Mouse (Mus musculus) mouse trophoblast stem cell (cell line): Measurements from ENCODE around the gene Sv2b.
"Not testable (repeated sequence)": the region's sequence is repeated elsewhere in the genome, so short reads cannot be mapped to it uniquely, and the experiment has no call there.

Source experiments
- in situ Hi-C, 2 experiments: fragments of 300-500 bp; cut with MseI, MboI; formaldehyde crosslinking; loops; 2 replicates in 1 of 2; 3 replicates in 1 of 2; pipeline ENCODE4 v1.15.1; 2025

Gene Sv2b

GRCm38 (mm10) chr7:75209221-75209641 is 99.8 kb downstream of the Sv2b start:
- in situ Hi-C loops = no loop called here

GRCm38 (mm10) chr7:75207965-75208644 is 101.0 kb downstream of the Sv2b start:
- in situ Hi-C loops = no loop called here

DNA sequence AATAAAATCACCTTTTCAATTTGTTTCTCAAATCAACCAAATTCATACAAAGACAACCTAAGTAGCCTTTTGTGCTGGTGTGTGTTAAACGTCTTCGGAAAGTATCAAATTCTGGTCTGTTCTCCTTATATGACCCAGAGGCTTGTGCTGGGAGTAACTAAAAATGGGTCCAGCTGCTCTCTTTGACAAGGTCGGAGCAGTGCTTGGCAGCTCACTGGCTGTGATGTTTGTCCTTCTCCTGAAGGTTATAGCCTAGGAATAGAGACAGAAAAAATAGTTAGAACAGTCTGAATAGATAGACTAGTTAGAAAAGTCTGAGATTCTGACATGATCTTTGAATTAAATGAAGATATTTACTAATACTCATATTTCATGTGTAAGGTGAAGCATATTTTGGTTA is 102.4 kb downstream of the Sv2b start:
- in situ Hi-C loops = no loop called here

DNA sequence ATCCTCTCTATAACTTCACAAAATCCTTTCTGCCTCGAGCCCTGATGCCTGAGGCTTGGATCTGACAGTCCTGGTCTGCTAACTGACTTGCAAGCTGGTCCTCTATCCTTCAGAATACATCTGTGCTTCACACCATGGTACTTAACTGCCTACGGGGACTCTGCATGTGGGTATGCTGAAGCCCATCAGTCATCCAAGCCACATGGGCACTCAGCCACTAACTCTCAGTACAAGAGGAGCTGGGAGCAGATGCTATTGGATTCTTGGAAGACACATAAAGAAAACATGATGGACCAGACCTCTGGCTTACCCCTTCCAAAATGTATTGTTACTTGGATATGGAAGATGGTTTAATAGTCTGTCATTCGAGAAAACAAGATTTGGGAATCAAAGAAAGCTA is 103.7 kb downstream of the Sv2b start:
- in situ Hi-C loops = no loop called here

DNA sequence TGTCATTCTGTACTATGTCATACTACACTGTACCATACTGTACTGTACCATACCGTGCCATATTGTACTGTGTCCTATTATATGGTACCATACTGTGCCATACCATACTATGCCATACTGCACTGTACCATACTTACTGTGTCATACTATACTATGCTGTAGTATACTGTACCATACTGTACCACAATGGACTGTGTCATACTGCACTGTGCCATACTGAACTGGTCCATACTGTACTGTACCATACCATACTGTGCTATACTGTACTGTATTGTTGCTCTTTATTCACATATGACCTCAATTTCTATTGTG is 114.2 kb downstream of the Sv2b start:
- in situ Hi-C loops = not testable (repeated sequence)

DNA sequence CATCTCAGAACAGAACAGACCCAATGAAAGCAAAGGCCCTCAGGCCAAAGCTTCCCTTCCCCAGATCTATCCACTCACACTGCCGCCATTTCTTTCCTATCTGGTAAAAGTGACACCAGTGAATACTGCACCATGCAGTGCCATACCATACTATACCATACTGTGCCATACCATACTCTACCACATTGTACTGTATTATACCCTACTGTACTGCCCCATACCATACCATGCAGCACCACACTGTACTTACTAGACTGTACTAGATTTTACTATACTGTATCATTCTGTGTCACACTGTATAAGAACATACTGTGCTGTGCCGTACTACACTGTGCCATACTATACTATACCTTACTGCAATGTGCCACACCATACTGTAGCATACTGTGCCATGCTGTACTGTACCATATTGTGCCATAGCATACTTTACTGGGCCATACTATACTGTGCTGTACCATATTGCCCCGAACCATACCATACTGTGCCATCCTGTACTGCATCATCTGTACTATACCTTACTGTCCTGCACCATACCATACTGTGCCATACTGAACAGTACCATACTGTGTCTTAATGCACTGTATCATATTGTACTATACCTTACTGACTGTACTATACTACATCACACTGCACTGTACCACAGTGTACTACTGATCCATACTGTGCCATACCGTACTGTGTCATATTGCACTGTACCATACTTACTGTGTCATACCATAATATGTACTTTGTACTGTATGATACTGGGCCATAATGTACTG is 114.7 kb downstream of the Sv2b start:
- in situ Hi-C loops = no loop called here

DNA sequence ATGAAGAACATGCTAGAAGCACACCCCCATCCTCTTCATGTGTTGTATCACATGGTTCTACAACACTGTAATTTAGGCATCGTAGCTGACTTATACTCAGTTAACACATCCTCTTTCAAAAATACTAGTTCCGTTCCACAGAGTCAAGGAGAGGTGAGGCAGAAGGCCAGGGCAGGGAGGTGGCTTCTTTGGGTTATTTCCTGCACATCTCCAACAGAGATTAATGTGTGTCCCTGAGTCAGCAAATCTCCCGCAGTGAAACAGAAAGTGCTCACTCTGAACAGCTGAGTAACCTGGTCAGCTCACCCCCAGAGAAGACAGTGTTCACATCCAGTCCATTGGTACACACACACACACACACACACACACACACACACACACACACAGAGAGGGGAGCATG is 118.9 kb downstream of the Sv2b start:
- in situ Hi-C loops = no loop called here

- in situ Hi-C loops = no loop called here
Observed at GRCm38 (mm10) chr7:75175042-75175441, 134.0 kb downstream of the Sv2b start.

GRCm38 (mm10) chr7:75167481-75167880 is 141.6 kb downstream of the Sv2b start:
- in situ Hi-C loops = no loop called here

GRCm38 (mm10) chr7:75147174-75147573 is 161.9 kb downstream of the Sv2b start:
- in situ Hi-C loops = no loop called here

DNA sequence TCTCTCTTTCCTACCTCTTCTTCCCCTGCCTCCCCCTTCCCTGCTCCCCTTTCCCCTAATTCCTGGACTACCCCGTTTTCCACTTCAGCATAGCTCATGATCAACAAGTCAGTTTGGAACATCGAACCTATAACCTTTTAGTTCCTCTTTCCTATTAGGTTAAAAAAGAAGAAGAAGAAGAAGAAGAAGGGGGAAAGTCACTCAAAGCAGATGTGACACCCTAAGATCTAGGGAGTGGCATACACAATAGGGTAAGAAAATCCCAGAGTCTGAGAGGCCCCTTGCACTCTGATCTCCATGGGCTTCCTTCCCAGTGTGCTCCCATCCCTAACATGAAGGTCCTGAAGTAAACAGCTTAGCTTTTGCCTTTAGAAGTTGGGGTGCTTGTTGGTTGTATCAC is 166.3 kb downstream of the Sv2b start:
- in situ Hi-C loops = no loop called here

DNA sequence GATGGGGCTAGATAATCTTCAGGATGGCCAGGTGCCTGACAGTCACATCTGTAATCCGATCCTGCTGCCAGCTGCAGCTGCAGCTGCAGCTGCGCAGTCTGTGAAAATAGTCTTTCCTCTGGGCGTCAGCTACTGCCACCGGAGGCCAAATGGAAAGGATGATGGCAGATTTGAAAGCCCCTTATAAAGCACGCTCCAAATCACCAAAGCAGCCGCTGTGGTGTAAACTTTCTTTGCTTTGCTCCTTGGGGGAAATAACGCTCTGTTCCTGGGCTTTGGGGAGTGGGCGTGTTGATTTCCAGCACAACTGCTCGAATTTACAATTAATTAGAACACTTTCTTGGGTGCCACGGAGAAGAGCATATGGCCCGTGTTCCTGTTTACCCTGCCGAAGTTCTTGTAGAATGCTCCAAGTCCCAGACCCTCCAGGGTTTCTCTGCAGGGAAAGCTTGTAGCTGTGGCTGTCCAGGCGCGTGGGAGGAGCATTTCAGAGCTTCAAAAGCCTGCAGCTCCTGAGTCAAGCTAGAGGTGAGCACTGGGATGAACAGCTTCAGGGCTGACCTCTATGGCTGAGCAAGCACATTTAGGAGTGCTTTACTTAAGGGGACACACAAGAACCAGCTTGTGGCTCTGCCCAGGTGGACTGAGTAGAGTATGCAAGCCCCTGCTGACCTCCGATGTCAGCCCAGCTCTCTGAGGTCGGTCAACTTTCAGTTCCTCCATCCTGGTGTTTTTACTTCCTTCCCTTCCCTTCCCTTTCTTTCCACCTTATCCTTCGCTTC is 167.0 kb downstream of the Sv2b start:
- in situ Hi-C loops = no loop called here

DNA sequence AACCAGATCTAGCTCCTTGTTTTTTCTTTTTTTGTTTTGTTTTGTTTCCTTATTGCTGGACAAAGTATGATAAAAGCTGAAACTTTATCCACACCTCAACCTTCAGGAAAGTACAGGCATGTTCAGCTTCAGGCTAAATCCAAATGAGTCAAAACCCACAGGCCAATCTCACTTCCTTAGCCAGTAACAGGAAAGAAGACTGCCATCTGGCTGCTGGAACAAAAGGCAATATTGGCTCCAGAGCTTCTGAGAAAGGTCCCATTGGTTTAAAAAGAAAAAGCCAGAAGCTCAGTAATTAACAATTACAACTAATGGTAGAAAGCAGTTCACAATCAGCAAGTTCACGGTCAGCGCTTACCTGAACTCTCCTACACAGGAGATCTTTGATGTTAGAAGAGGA is 169.8 kb downstream of the Sv2b start:
- in situ Hi-C loops = loop anchor here in 1 of 2 experiments (5.0 kb wide), 1 partner anchor 228 kb away; no protein-coding TSS in a partner anchor

DNA sequence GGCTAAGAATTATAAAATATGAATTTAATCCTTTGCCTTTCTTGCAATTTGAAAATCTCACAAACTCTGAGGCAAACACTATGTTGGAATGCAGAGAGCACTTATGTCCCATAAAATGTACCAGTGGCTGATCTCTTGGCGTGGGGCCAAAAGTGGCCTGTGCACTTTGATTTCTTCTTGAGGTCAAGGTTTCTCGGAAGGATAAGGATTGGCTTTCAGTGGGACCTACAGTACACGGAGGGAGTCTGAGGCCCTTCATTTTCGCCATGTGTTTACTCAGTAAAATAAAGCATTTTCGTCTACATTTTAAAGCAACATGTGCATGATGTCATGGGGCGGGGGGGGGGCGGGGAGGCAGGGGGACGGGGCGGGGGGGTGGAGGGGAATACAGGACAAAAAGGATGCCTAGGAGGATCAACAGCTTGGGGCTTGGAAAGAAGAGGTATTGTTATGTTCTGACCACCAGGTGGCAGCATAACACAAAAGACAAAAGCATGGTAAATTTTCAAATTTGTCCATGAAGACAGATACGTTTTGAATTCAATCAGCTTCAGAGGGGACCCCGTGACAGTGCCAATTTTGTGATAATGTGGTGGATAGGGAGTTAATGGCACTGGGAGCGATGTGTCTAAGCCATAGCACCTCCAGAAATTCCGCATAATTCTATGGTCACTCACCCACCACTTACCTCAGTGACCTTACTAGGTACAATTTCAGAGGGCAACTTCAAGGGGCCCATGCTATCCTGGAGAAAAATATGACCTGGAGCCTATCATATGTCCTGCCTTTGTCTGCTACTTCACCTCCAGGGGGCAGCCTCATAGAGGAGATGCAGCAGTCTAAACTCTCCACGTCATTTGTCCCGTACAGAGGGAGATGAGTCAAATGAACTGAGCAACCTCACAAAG is 174.1 kb downstream of the Sv2b start:
- in situ Hi-C loops = loop anchor here (5.0 kb wide), 1 partner anchor 232 kb away; no protein-coding TSS in a partner anchor

DNA sequence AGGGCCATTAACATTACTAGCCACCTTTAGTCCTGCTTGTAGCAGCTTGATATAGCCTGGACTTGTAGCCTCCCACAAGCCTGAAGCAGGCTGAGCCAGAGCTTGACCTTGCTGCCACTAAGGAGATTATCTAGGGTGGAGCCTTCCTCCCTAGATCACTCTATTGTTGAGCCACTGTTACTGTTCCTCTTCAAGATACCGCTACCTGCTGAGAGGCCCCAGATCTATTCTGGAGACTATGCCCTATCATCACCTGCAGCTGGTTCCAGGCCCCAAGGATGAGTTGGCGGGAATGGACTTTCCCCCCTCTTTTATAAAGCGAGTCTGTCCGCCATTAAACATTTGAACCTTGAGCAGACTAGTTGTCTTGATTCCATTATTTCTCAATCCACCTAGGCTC is 181.0 kb downstream of the Sv2b start:
- in situ Hi-C loops = no loop called here

GRCm38 (mm10) chr7:75124067-75124466 is 185.0 kb downstream of the Sv2b start:
- in situ Hi-C loops = loop anchor here in 1 of 2 experiments (25.0 kb wide), 1 partner anchor 562 kb away; the partner anchor contains the start of gene Slco3a1

DNA sequence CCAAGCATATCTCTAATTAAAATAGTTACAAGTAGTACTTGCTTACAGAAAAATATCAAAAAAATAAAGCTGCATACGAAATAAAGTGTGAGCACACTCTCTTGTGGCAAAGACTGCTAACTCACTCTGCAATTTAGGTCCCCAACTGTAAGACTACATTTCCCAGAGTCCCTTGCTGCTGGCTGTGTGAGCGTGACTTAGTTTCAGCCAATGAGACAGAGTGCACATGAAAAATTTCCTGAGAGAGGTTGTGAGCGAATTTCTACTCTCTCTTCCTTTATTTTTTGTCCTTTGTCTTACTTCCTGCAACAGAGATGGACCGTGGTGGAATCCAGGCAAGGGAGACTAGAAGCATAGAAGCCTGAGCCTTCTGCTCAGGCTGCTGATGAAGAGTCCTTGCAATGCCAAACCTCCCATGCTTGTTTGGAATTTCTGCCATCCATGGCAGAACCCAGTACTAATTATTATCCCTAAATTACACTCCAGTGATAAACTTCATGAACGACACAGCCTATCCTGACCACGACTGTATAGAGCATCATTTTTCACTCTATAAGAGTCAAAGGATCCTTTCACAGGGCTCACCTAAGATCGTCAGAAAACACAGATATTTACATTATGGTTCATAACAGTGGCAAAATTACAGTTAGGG is 190.9 kb downstream of the Sv2b start:
- in situ Hi-C loops = loop anchor here in 1 of 2 experiments (25.0 kb wide), 1 partner anchor 556 kb away; the partner anchor contains the start of gene Slco3a1

GRCm38 (mm10) chr7:75110689-75111088 is 198.4 kb downstream of the Sv2b start:
- in situ Hi-C loops = loop anchor here (5.0 to 25.0 kb wide), 2 partner anchors 548 to 738 kb away; partner anchors contain the start of gene Slco3a1 (in 1 of the 2)

GRCm38 (mm10) chr7:75107441-75107840 is 201.6 kb downstream of the Sv2b start:
- in situ Hi-C loops = loop anchor here (10.0 to 25.0 kb wide), 3 partner anchors 545 to 723 kb away; partner anchors contain the start of gene Slco3a1 (in 2 of the 2)

DNA sequence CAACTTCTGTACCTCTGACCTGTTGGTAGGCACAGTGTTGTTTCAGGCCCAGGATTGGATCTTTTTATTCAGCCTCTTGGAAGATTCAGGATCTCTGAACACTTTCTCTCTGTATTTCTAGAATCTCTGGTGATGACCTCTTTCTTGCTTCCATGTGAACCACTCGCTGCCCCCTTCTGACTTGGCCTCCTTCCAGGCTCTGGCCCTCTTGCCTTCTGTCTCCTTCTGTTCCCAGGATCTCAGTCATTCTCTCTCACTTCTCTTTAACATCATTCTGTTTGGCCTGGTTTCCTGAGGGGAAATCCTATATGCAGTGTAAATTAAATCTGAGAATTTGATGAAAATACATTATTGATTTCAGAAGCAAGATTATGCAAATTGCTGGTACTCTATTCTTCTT is 205.2 kb downstream of the Sv2b start:
- in situ Hi-C loops = loop anchor here (10.0 to 25.0 kb wide), 3 partner anchors 542 to 719 kb away; partner anchors contain the start of gene Slco3a1 (in 2 of the 2)
